Comparison of ENCODE assay signal across 25 mouse cellular contexts in genomic region chr4:118401918-118402317, GRCm38 (mm10). TPM values are rescaled to one million over a fixed set of nuclear protein-coding genes. Genes with fewer than 3 reads are reported as not detected.
DNase-seq lines count a peak whose midpoint lies in the region; ATAC-seq and TF ChIP-seq lines count a peak whose summit lies in the region.
"Had no signal": no experiment of that assay in that cellular context is flagged by ENCODE, and none has a peak within 500 bp of the region (broad histone marks: within the 10 kb centered on the region; RNA-seq: fewer than 3 reads in every experiment).

No protein-coding gene starts in this region.

- 63% methylated on average over 5 of the region's 5 CpGs for WGBS in liver, embryonic 11.5 days
- 95% methylated on average over 5 of the region's 5 CpGs for WGBS in forebrain, postnatal 0 days

- TF ChIP-seq CTCF in forebrain, postnatal 0 days (IDR thresholded peaks at IDR 0.05; ENCODE audit: low read depth) = no peak

- ATAC-seq in liver, embryonic 11.5 days (replicated peaks; ENCODE audit: low FRiP score) = peak; percentile 76
- ATAC-seq in megakaryocyte progenitor cell, adult 5-6 weeks (replicated peaks; ENCODE audit: poor library complexity) = peak; percentile 78
- ATAC-seq in forebrain, postnatal 0 days = no peak
- ATAC-seq in cerebellum, adult (ENCODE audit: insufficient number of reproducible peaks, low FRiP score, low TSS enrichment) = no peak
- ATAC-seq: intestine, embryonic 15.5 days had no signal

- no peak overlapping the region for H3K9ac ChIP-seq in liver, embryonic 11.5 days (ENCODE audit: low read depth, low read length)
- H3K9ac ChIP-seq in forebrain, postnatal 0 days = no peak overlapping the region
- H3K9ac ChIP-seq: forebrain, embryonic 12.5 days; heart, embryonic 13.5 days; hindbrain, embryonic 15.5 days; intestine, embryonic 15.5 days; limb, embryonic 15.5 days; neural tube, embryonic 12.5 days had no signal

- H3K4me1 ChIP-seq in liver, embryonic 11.5 days (replicated peaks; ENCODE audit: control insufficient read depth, insufficient read depth, low read length) = no peaks in the 10 kb centered on the region; the same call in 1 of the 2 replicates
- H3K4me1 ChIP-seq in forebrain, postnatal 0 days (ENCODE audit: insufficient read depth) = no peaks in the 10 kb centered on the region
- H3K4me1 ChIP-seq: forebrain, embryonic 12.5 days; hindbrain, embryonic 15.5 days; intestine, embryonic 15.5 days; limb, embryonic 15.5 days; neural tube, embryonic 12.5 days had no signal

- H3K9me3 ChIP-seq in liver, embryonic 11.5 days (ENCODE audit: control insufficient read depth, low read length) = no peaks in the 10 kb centered on the region
- no peaks in the 10 kb centered on the region for H3K9me3 ChIP-seq in forebrain, postnatal 0 days (ENCODE audit: low read length)
- H3K9me3 ChIP-seq: forebrain, embryonic 12.5 days; heart, embryonic 13.5 days; hindbrain, embryonic 15.5 days; intestine, embryonic 15.5 days; limb, embryonic 15.5 days; neural tube, embryonic 12.5 days had no signal

- DNase-seq in adrenal gland, postnatal 36 days = peak; percentile 20 to 24
- DNase-seq in adrenal gland, postnatal 4 days (ENCODE audit: low spot score in 2 of 2) = no peak
- peak; percentile 59 for DNase-seq in ovary, adult 18-20 months (ENCODE audit: low spot score)
- DNase-seq in ovary, postnatal 14 days (ENCODE audit: low spot score) = no peak
- DNase-seq in liver, embryonic 11.5 days (ENCODE audit: low spot score) = no peak
- DNase-seq in forebrain, postnatal 0 days = no peak
- DNase-seq: cerebellum, adult 11-12 months; cerebellum, postnatal 10 days; gastrocnemius, postnatal 10 days; heart, postnatal 4 days; kidney, adult 8-10 months; kidney, postnatal 10 days; left cerebral cortex, postnatal 4 days; lung, postnatal 10 days; midbrain, embryonic 14.5 days had no signal

- no peak overlapping the region for H3K4me3 ChIP-seq in liver, embryonic 11.5 days (ENCODE audit: low read depth, low read length)
- H3K4me3 ChIP-seq in forebrain, postnatal 0 days (ENCODE audit: low read depth, low read length) = no peak overlapping the region
- H3K4me3 ChIP-seq: forebrain, embryonic 12.5 days; heart, embryonic 13.5 days; hindbrain, embryonic 15.5 days; intestine, embryonic 15.5 days; left cerebral cortex, adult 2 months; limb, embryonic 15.5 days; neural tube, embryonic 12.5 days had no signal

- peaks cover 46% of the 10 kb centered on the region for H3K36me3 ChIP-seq in liver, embryonic 11.5 days (ENCODE audit: control insufficient read depth, insufficient read depth, low read length)
- H3K36me3 ChIP-seq in forebrain, postnatal 0 days (ENCODE audit: insufficient read depth) = peaks cover 69% of the 10 kb centered on the region

- H3K4me2 ChIP-seq in liver, embryonic 11.5 days = no peak overlapping the region
- H3K4me2 ChIP-seq in forebrain, postnatal 0 days (ENCODE audit: low read depth) = no peak overlapping the region
- H3K4me2 ChIP-seq: forebrain, embryonic 12.5 days; heart, embryonic 13.5 days; hindbrain, embryonic 15.5 days; intestine, embryonic 15.5 days; limb, embryonic 15.5 days; neural tube, embryonic 12.5 days had no signal

- H3K27ac ChIP-seq in liver, embryonic 11.5 days (ENCODE audit: low read depth, low read length) = no peak overlapping the region
- H3K27ac ChIP-seq in forebrain, postnatal 0 days (ENCODE audit: low read depth, low read length) = no peak overlapping the region
- H3K27ac ChIP-seq: forebrain, embryonic 12.5 days; heart, embryonic 13.5 days; hindbrain, embryonic 15.5 days; intestine, embryonic 15.5 days; left cerebral cortex, adult 2 months; limb, embryonic 15.5 days; neural tube, embryonic 12.5 days had no signal

- no peaks in the 10 kb centered on the region for H3K27me3 ChIP-seq in liver, embryonic 11.5 days (replicated peaks; ENCODE audit: control insufficient read depth, insufficient read depth, low read length)
- no peaks in the 10 kb centered on the region for H3K27me3 ChIP-seq in forebrain, postnatal 0 days (ENCODE audit: insufficient read depth, low read length)
- H3K27me3 ChIP-seq: forebrain, embryonic 12.5 days; heart, embryonic 13.5 days; hindbrain, embryonic 15.5 days; intestine, embryonic 15.5 days; limb, embryonic 15.5 days; neural tube, embryonic 12.5 days had no signal

RNA-seq across cellular contexts. Expression of gene Szt2, which starts 7.2 kb away (rescaled TPM):
- 10 to 100 TPM; 20.0 to 21.6 TPM for total RNA-seq in adrenal gland, postnatal 36 days (2021)
- 10 to 100 TPM; 38.6 to 39.3 TPM for total RNA-seq in adrenal gland, postnatal 4 days (2021)
- 7.5 and 10.4 TPM in 2 replicates for polyA plus RNA-seq in liver, embryonic 11.5 days (2014; fragmentation: Nextera tagmentation; extraction: Ambion mirVana)
- total RNA-seq in megakaryocyte progenitor cell, adult 5-6 weeks (2015) = 12.0 and 13.7 TPM in 2 replicates
- 4.0 and 5.3 TPM in 2 replicates for total RNA-seq in megakaryocyte progenitor cell, adult 5-6 weeks (2017)
- 13.5 and 21.1 TPM in 2 replicates for total RNA-seq in forebrain, postnatal 0 days (2014; rRNA removed)
- 1.6 and 3.4 TPM in 2 replicates for polyA plus RNA-seq in forebrain, postnatal 0 days (2015; fragmentation: Nextera tagmentation; extraction: Ambion mirVana)

RNA-seq across cellular contexts. Expression of gene Med8, which starts 7.2 kb away (rescaled TPM):
- total RNA-seq in adrenal gland, postnatal 36 days (2021) = 10 to 100 TPM; 69.6 to 74.0 TPM
- total RNA-seq in adrenal gland, postnatal 4 days (2021) = 10 to 100 TPM; 76.5 to 78.8 TPM
- 141 and 149 TPM in 2 replicates for polyA plus RNA-seq in liver, embryonic 11.5 days (2014; fragmentation: Nextera tagmentation; extraction: Ambion mirVana)
- total RNA-seq in megakaryocyte progenitor cell, adult 5-6 weeks (2015) = 66.5 and 94.1 TPM in 2 replicates
- total RNA-seq in megakaryocyte progenitor cell, adult 5-6 weeks (2017) = 90.5 and 104 TPM in 2 replicates
- 79.6 and 82.9 TPM in 2 replicates for total RNA-seq in forebrain, postnatal 0 days (2014; rRNA removed)
- polyA plus RNA-seq in forebrain, postnatal 0 days (2015; fragmentation: Nextera tagmentation; extraction: Ambion mirVana) = 86.6 and 96.2 TPM in 2 replicates

RNA-seq across cellular contexts. Expression of gene Elovl1, which starts 26.0 kb away (rescaled TPM):
- 100 to 1,000 TPM in 1 of 2 experiments, 10 to 100 TPM in 1; 91.2 to 115 TPM for total RNA-seq in adrenal gland, postnatal 36 days (2021)
- total RNA-seq in adrenal gland, postnatal 4 days (2021) = 10 to 100 TPM; 75.5 to 84.0 TPM
- polyA plus RNA-seq in liver, embryonic 11.5 days (2014; fragmentation: Nextera tagmentation; extraction: Ambion mirVana) = 153 and 161 TPM in 2 replicates
- 73.6 and 93.7 TPM in 2 replicates for total RNA-seq in megakaryocyte progenitor cell, adult 5-6 weeks (2015)
- 58.7 and 64.1 TPM in 2 replicates for total RNA-seq in megakaryocyte progenitor cell, adult 5-6 weeks (2017)
- total RNA-seq in forebrain, postnatal 0 days (2014; rRNA removed) = 10.2 and 13.9 TPM in 2 replicates
- 22.2 and 22.3 TPM in 2 replicates for polyA plus RNA-seq in forebrain, postnatal 0 days (2015; fragmentation: Nextera tagmentation; extraction: Ambion mirVana)

RNA-seq across cellular contexts. Expression of gene Cdc20, which starts 35.2 kb away (rescaled TPM):
- total RNA-seq in adrenal gland, postnatal 36 days (2021) = 1 to 10 TPM; 7.6 to 8.5 TPM
- total RNA-seq in adrenal gland, postnatal 4 days (2021) = 10 to 100 TPM; 41.3 to 42.0 TPM
- polyA plus RNA-seq in liver, embryonic 11.5 days (2014; fragmentation: Nextera tagmentation; extraction: Ambion mirVana) = 315 and 340 TPM in 2 replicates
- total RNA-seq in megakaryocyte progenitor cell, adult 5-6 weeks (2015) = 42.5 and 50.4 TPM in 2 replicates
- 87.4 and 89.5 TPM in 2 replicates for total RNA-seq in megakaryocyte progenitor cell, adult 5-6 weeks (2017)
- 17.6 and 21.6 TPM in 2 replicates for total RNA-seq in forebrain, postnatal 0 days (2014; rRNA removed)
- polyA plus RNA-seq in forebrain, postnatal 0 days (2015; fragmentation: Nextera tagmentation; extraction: Ambion mirVana) = 24.1 and 27.1 TPM in 2 replicates

RNA-seq across cellular contexts. Expression of gene Mpl, which starts 55.4 kb away (rescaled TPM):
- under 1 TPM in 1 of 2 experiments, not detected in 1; 0.13 TPM for total RNA-seq in adrenal gland, postnatal 36 days (2021)
- under 1 TPM; 0.17 to 0.54 TPM for total RNA-seq in adrenal gland, postnatal 4 days (2021)
- 32.7 and 35.9 TPM in 2 replicates for polyA plus RNA-seq in liver, embryonic 11.5 days (2014; fragmentation: Nextera tagmentation; extraction: Ambion mirVana)
- total RNA-seq in megakaryocyte progenitor cell, adult 5-6 weeks (2015) = 1.1 and 9.0 TPM in 2 replicates
- total RNA-seq in megakaryocyte progenitor cell, adult 5-6 weeks (2017) = 0.12 and 0.95 TPM in 2 replicates
- not detected in 2 replicates for total RNA-seq in forebrain, postnatal 0 days (2014; rRNA removed)
- polyA plus RNA-seq in forebrain, postnatal 0 days (2015; fragmentation: Nextera tagmentation; extraction: Ambion mirVana) = 0.10 TPM in 1 of 2 replicates, not detected in the other
- total RNA-seq: ES-E14; left cerebral cortex, postnatal 4 days had no signal
- polyA plus RNA-seq: midbrain, embryonic 14.5 days had no signal

Comparison
In these comparisons a context has a peak if more than half of its experiments do, and no peak if none do; other contexts are left out.
1. DNase-seq: peak in adrenal gland, postnatal 36 days (2 of 2) and ovary, adult 18-20 months (single experiment); none in adrenal gland, postnatal 4 days (0 of 2), ovary, postnatal 14 days (single experiment), liver, embryonic 11.5 days (single experiment) and forebrain, postnatal 0 days (single experiment).
2. ATAC-seq: peak in liver, embryonic 11.5 days (single experiment) and megakaryocyte progenitor cell, adult 5-6 weeks (single experiment); none in forebrain, postnatal 0 days (single experiment) and cerebellum, adult (single experiment).